ENCODE assay signal across 19 mouse cellular contexts in the genomic region with DNA sequence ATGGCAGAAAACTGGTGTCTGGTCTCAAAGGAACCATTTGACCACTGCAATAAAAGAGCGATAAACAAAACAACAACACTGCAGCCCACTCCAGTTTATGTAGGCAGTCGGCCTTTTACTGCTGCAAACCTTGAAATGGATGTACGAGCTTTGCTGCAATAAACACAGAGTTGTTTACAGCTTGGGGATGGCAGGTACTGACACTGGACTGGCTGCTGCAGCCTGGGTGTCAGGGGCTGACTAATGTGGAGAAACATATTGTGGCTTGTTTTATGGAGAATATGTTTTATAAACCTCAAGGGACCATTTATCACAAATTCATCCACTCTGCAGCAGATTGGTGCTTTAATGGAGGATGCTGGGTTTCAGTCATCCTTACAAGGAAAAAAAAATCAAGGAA.
DNase-seq lines count a peak whose midpoint lies in the region; ATAC-seq lines count a peak whose summit lies in the region.
"Had no signal": no experiment of that assay in that cellular context is flagged by ENCODE, and none has a peak within 500 bp of the region (broad histone marks: within the 10 kb centered on the region; RNA-seq: fewer than 3 reads in every experiment).

No protein-coding gene starts in this region.

- H3K9me3 ChIP-seq in neural tube, embryonic 12.5 days: no peaks in the 10 kb centered on the region
- no peaks in the 10 kb centered on the region for H3K9me3 ChIP-seq in neural tube, embryonic 15.5 days (replicated peaks)
- no peaks in the 10 kb centered on the region for H3K9me3 ChIP-seq in forebrain, embryonic 15.5 days
- H3K9me3 ChIP-seq: embryonic facial prominence, embryonic 12.5 days; G1E; heart, embryonic 12.5 days; hindbrain, embryonic 10.5 days had no signal

- WGBS in neural tube, embryonic 12.5 days: 21% methylated on average over 3 of the region's 3 CpGs
- WGBS in neural tube, embryonic 15.5 days: 6% methylated on average over 3 of the region's 3 CpGs
- 55% methylated on average over 3 of the region's 3 CpGs for WGBS in forebrain, embryonic 15.5 days

- ATAC-seq in neural tube, embryonic 12.5 days (ENCODE audit: low FRiP score, low read depth): peak; percentile 57
- peak; percentile 47; the same call in 1 of the 2 replicates for ATAC-seq in neural tube, embryonic 15.5 days (ENCODE audit: low FRiP score)
- no peak for ATAC-seq in forebrain, embryonic 15.5 days (replicated peaks)
- ATAC-seq: CD4-positive, CD25-positive, alpha-beta regulatory T cell, adult 4 months; forebrain, embryonic 16.5 days; hindbrain, embryonic 16.5 days had no signal

- H3K27me3 ChIP-seq in neural tube, embryonic 12.5 days (replicated peaks): no peaks in the 10 kb centered on the region
- no peaks in the 10 kb centered on the region for H3K27me3 ChIP-seq in neural tube, embryonic 15.5 days (replicated peaks)
- no peaks in the 10 kb centered on the region for H3K27me3 ChIP-seq in forebrain, embryonic 15.5 days
- H3K27me3 ChIP-seq: embryonic facial prominence, embryonic 12.5 days; heart, embryonic 12.5 days had no signal

- H3K9ac ChIP-seq in neural tube, embryonic 12.5 days: no peak overlapping the region
- H3K9ac ChIP-seq in neural tube, embryonic 15.5 days (replicated peaks): no peak overlapping the region; the same call in 1 of the 2 replicates
- H3K9ac ChIP-seq in forebrain, embryonic 15.5 days (replicated peaks): no peak overlapping the region
- H3K9ac ChIP-seq: embryonic facial prominence, embryonic 12.5 days; heart, embryonic 12.5 days had no signal

- no peak overlapping the region for H3K27ac ChIP-seq in neural tube, embryonic 12.5 days
- H3K27ac ChIP-seq in neural tube, embryonic 15.5 days (replicated peaks): no peak overlapping the region
- H3K27ac ChIP-seq in forebrain, embryonic 15.5 days (replicated peaks): no peak overlapping the region
- H3K27ac ChIP-seq: embryonic facial prominence, embryonic 12.5 days; hindbrain, embryonic 10.5 days had no signal

- no peak overlapping the region for H3K4me2 ChIP-seq in neural tube, embryonic 12.5 days (replicated peaks)
- peak overlapping the region; percentile 22; the same call in 1 of the 2 replicates for H3K4me2 ChIP-seq in neural tube, embryonic 15.5 days
- no peak overlapping the region for H3K4me2 ChIP-seq in forebrain, embryonic 15.5 days (replicated peaks)
- H3K4me2 ChIP-seq: embryonic facial prominence, embryonic 12.5 days; heart, embryonic 12.5 days had no signal

- DNase-seq in embryo, embryonic 11 days: peak; percentile 1
- DNase-seq in embryo, embryonic 10.5 days (ENCODE audit: low spot score): no peak
- DNase-seq in neural tube, embryonic 10.5 days (ENCODE audit: extremely low spot score, low spot score): no peak
- no peak for DNase-seq in left cerebral cortex, adult 8-10 months (ENCODE audit: low spot score in 2 of 2)
- DNase-seq: adrenal gland, postnatal 10 days; B cell, adult 2 months; cerebellum, adult 2 months; cerebellum, postnatal 10 days; gastrocnemius, postnatal 25 days had no signal

- no peaks in the 10 kb centered on the region for H3K4me1 ChIP-seq in neural tube, embryonic 12.5 days
- H3K4me1 ChIP-seq in neural tube, embryonic 15.5 days: peaks cover 9% of the 10 kb centered on the region
- H3K4me1 ChIP-seq in forebrain, embryonic 15.5 days: no peaks in the 10 kb centered on the region
- H3K4me1 ChIP-seq: embryonic facial prominence, embryonic 12.5 days; heart, embryonic 12.5 days; hindbrain, embryonic 10.5 days had no signal

- no peaks in the 10 kb centered on the region for H3K36me3 ChIP-seq in neural tube, embryonic 12.5 days
- H3K36me3 ChIP-seq in neural tube, embryonic 15.5 days: no peaks in the 10 kb centered on the region
- H3K36me3 ChIP-seq in forebrain, embryonic 15.5 days: no peaks in the 10 kb centered on the region
- H3K36me3 ChIP-seq: embryonic facial prominence, embryonic 12.5 days; G1E; heart, embryonic 12.5 days; hindbrain, embryonic 10.5 days had no signal

- H3K4me3 ChIP-seq in neural tube, embryonic 12.5 days: no peak overlapping the region
- no peak overlapping the region for H3K4me3 ChIP-seq in neural tube, embryonic 15.5 days (replicated peaks)
- no peak overlapping the region for H3K4me3 ChIP-seq in forebrain, embryonic 15.5 days
- H3K4me3 ChIP-seq: embryonic facial prominence, embryonic 12.5 days; heart, embryonic 12.5 days; hindbrain, embryonic 10.5 days had no signal
